Mouse (Mus musculus): ENCODE data around the gene A830031A19Rik. TPM values are rescaled to one million over a fixed set of nuclear protein-coding genes. Genes with fewer than 3 reads are reported as not detected.

Gene A830031A19Rik
- total RNA-seq, 2 experiments from 2014 or later: not detected

DNA sequence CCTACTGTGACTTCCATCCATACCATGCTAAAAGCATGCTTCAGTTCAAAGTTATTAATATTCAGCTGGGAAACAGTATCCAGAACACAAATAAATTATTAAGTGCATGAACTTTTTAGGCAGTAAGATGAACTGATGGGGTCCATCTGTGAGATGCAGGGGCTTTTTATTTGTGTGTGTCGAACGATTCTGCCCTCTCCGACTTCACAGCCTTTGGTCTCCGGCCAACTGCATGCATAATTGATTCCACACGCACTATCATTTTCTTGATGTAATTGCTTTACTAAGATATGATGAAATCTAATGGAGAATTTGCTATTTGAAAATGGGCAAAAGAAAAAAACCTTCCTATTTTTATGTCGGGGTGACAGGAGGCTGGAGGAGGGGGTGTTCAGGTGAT, 22.2 kb upstream of the A830031A19Rik start:
- no peak for ATAC-seq (replicated peaks; ENCODE audit: low FRiP score, low TSS enrichment, poor library complexity, severe bottlenecking)

DNA sequence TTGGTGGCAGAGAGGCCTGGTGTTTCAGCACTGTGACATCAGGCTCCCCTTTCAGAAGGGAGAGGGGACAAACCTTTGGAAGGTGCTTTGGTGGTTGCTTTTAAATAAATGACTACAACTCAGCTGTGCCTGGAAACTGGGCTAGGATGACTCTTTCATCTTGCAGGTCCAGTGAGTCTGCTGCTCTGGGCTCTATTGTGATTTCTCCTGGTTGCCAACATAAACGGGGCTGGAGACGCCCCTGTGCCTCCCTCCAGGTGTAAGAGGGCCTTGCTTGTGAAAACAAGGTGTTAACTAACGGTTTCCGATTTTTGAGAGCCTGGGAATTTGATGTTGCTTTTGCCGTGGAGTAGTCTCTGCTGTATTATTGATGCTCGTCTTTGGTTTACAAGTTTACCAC, 21.6 kb upstream of the A830031A19Rik start:
- ATAC-seq (replicated peaks; ENCODE audit: low FRiP score, low TSS enrichment, poor library complexity, severe bottlenecking): no peak

DNA sequence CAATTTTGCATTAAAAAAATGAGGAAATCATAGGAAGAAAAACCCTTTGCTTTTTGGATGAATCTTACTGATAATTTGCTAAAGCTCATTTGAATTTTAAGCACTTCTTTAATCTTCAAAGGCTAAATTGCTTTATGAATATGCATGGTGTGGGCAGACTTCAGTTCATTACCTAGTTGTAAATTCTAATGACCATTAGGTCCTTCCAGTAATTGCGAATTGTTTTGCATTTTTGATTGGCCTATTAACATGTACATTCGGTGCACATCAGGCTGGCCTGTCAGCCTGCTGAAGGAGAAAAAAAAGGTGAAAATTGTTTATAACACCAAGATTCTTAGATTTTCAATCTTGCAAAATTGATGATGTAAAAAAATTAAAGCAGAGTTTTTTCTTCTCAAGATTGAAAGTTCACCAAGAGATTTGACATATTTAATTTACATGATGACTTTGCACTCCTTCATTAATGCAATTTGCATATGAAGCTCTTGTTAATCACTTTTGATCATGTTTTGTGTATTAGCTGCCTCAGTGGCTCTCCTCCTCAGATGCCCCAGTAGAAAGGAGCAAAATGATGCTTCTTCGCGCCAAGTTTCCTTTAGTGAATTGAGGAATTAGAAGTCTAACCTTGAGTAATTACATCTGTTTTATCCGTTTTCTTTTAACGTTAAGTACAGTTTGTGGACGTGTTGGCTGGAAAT, 21.0 kb upstream of the A830031A19Rik start:
- no peak for ATAC-seq (replicated peaks; ENCODE audit: low FRiP score, low TSS enrichment, poor library complexity, severe bottlenecking)

DNA sequence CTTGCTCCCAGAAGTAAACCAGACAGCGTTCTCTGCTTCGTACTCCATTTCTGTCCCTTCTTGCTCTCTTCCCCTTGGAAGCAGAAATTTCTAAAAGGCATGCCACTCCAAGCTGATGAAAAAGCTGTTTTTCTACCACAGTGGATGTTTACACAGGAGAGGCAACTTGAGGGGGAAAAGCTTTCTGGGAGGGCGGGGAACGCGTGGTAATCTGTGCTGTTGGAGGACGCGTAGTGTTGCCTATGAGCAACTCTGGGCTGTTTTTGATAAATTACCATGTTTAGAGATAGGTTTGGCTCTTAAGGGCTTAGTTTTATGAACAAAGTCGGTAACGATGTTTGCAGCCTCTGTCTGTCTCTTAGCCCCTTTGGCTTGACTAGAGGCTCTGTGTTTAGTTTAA, 20.4 kb upstream of the A830031A19Rik start:
- ATAC-seq (replicated peaks; ENCODE audit: low FRiP score, low TSS enrichment, poor library complexity, severe bottlenecking): 0 out of 2 replicates have a peak, but pooled peaks have one; percentile 23

DNA sequence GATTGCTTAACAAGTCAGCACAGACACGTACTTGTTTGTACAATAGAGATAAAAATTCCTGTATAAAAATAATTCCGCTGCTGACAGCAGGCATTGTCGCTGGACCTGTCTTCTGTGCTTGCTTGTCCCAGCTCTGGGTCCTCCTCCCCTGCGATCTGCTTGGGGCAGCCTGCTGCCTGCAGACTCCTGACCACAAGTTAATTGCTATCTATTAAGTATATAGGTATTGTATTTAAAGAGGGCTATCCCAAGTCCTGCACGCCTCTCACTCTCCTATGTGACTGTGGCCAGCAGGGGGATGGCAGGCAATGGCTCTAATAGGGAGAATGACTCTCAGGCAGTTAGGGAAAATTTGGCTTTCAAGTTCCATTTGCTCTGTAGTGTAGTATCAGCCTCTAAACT, 19.2 kb upstream of the A830031A19Rik start:
- peak; percentile 77 for ATAC-seq (replicated peaks; ENCODE audit: low FRiP score, low TSS enrichment, poor library complexity, severe bottlenecking)

DNA sequence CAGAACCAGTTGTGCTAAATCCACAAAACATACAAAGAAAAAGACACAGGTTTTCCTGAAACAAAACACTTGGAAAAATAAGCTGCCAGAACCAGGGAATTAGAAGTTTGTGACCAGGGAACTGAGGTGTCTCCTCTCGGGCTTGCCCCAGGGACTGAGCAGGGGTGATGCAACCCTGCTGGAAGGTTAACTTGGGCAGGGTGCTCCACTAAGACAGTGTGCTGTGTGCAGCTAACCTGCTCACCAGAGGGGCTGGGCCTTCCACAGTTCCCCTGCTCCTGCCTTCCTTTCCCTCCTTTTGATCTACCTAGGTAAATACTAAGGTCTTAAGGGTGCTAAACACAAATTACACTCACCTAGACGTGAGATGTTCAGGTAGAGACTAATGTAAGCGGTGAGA, 17.8 kb upstream of the A830031A19Rik start:
- no peak for ATAC-seq (replicated peaks; ENCODE audit: low FRiP score, low TSS enrichment, poor library complexity, severe bottlenecking)

DNA sequence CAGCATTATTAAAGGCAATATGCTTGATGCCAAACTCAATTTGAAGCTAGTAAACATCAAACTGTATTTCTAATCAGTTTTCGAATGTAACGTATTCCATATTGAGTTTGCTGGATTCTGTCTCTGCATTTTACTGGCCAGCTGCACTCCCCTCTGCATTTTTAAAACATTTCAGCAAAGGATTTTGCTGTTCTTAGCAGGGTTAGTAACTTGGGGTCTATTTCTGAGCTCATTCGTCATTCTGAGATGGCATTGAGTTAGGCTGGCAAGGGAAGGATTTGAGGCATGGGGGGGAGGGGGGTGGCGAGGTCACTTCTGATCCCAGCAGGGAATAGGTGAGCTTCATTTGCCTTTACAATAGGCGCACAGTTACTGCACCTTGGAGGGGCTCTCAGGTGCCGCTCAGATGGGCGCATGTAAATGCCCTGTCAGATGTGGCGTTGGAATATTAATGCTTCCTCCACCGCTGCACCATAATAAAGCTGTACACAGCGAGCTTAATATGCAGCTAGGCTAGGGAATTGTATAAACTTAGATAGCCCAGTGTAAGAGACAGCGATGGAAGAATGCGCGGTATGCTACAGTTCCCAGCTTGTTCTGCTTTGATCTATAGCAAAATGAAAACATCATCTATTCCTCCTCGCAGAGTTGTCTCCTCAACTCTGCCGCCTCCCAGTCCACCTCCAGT, 16.7 kb upstream of the A830031A19Rik start:
- ATAC-seq (replicated peaks; ENCODE audit: low FRiP score, low TSS enrichment, poor library complexity, severe bottlenecking): no peak

DNA sequence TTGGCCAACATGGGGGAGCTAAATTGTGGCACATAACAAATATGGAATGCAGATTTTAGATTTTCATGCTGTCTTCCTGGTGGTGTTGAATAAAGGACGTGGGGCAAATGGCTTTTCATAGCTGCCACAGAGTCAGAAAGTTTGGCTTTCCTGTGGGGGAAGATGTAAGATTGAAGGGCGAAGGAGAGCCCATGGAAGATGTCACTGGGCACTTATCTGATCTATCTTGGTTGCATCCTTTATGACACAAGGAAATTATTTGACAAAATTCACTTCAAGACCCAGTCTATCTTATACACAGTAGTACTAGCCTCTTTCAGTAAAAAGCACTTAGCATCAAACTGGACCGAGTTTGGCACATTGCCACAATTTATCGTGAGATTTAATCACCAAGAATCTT, 15.6 kb upstream of the A830031A19Rik start:
- ATAC-seq (replicated peaks; ENCODE audit: low FRiP score, low TSS enrichment, poor library complexity, severe bottlenecking): no peak

DNA sequence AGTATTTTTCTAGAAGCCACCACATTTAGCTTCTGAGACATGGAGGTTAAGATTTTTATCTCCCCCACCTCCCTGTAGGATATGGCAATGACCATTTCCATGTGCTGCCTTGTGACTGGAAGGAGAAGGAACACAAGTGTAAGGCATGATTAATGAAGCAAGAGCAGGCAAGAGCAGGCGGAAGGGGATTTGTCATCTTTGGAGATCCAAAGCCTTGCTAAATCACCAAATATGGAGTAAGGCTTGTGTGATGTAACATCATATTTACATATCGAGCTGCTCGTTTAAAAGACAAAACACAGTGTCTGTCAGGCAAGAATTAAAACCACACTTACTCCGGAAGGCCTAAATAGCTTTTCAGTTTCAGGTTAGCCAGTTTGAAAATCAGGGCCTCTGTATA, 12.2 kb upstream of the A830031A19Rik start:
- no peak for ATAC-seq (replicated peaks; ENCODE audit: low FRiP score, low TSS enrichment, poor library complexity, severe bottlenecking)

DNA sequence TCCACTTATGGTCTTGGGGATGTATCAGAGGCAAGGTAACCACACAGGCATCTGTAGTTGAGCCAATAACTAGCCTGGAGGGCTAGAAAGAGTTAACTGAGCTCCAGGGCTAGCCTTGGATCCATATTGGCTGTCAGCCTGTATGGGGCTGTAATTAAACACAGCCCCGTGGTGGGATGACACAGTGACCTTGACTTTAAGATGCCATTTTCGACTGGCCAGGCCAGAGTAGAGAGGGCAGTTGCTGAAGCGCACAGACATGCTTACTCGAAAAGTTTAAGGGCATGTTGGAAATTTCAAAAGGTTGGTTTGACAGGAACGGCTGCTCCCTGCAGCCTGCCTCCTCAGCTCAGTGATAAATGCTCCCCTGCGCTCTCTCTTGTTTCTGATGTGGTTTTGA, 11.1 kb upstream of the A830031A19Rik start:
- 0 out of 2 replicates have a peak, but pooled peaks have one; percentile 23 for ATAC-seq (replicated peaks; ENCODE audit: low FRiP score, low TSS enrichment, poor library complexity, severe bottlenecking)

DNA sequence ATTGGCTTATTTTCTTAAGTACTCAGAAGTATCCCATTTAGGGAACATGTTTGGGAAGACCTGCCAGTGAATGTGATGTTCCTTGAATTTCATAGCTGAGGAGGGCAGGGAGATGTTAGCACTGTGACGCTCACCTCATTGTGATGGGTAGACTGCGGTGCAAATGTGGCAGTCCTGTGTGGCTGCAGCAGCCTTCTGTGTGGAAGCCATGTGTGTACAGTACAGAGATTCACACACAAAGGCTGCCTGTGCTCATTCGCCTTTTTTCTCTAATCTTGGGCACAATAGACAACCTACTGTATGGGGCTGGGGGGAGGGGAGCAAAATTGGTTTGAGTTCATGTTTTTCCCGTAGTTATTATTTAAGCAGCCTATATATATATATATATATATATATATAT, 9.7 kb upstream of the A830031A19Rik start:
- ATAC-seq (replicated peaks; ENCODE audit: low FRiP score, low TSS enrichment, poor library complexity, severe bottlenecking): no peak

DNA sequence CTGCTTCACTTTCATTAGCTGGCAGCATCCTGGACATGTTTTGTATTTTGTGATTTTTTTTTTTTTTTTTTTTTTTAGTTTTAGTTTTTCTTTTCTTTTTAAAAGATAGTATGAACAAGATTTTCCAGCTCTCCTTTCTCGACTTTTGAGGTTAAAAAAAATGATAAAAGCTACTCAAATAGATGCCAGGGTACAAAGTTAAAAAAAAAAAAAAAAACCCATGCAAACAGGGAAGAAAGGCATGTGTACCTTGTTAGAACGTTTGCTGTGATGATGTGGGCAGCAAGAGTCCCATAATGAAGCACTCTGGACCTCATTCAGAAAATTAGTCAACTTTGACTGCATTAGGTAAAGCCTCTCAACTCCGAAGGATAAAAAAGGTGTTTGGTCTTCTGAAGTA, 9.2 kb upstream of the A830031A19Rik start:
- ATAC-seq (replicated peaks; ENCODE audit: low FRiP score, low TSS enrichment, poor library complexity, severe bottlenecking): no peak

DNA sequence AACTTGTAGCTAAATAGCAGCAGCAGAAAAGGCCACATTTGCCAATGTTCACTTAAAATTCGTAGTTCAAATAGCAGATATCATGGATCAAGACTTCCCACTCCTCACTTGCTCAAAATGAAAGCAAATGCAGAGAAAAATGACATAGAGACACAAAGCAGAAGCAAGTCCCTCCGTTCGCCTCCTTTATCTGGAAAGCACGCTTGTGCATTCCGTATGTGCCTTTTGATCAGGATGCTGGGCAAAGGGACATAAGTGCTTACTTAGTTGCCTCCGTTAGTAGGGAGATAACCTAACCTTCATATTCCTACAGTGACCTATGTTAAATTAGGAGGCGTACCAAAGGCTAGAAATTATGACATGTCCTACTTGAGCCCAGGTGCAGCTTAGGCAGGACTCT, 8.6 kb upstream of the A830031A19Rik start:
- 0 out of 2 replicates have a peak, but pooled peaks have one; percentile 7 for ATAC-seq (replicated peaks; ENCODE audit: low FRiP score, low TSS enrichment, poor library complexity, severe bottlenecking)

DNA sequence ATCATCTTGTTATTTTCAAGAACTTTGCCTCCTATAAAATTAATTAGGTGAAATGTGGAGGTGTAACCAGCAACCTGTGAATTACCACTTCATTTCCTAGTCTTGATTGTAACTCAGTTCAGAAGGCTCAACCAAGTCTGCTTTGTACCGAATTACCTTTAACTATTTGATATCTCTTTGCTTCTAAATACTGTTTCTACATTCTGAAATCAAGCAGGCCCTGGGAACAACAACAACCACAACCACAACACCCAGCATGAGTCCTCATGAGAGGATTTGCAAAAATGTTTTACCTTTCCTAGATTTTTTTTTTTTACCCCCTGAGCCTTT, 8.2 kb upstream of the A830031A19Rik start:
- no peak for ATAC-seq (replicated peaks; ENCODE audit: low FRiP score, low TSS enrichment, poor library complexity, severe bottlenecking)

DNA sequence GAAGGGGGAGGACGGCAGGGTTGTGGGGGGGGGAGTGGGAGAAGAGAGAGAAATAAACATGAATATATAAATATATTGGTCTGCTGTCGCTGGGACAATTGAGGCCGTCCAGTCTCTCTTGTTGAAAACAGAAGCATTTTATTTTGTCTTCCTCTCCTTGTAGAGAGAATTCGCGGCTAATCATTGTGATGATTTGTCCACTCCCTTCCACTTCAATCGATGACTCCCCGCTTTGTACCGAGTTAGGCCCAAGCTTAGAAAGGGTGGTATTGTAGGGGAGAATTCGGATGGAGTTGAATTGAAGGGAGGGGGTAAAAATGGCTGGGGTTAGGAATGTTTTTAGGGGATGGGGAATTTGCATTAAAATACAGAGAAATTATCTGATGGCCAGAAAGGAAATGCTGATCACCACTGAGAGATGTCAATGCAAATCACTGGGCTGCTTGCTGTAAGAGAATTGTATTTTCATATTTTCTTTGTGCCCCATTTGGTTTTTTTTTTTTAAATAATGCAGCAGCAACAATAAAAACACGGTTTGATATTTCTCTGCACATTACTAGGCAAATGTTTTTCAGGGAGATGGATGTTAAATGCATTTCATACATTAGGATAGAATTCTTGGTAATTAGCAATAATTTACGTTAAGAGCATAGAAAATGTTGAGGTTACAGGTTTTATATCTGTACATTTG, 7.7 kb upstream of the A830031A19Rik start:
- ATAC-seq (replicated peaks; ENCODE audit: low FRiP score, low TSS enrichment, poor library complexity, severe bottlenecking): no peak

DNA sequence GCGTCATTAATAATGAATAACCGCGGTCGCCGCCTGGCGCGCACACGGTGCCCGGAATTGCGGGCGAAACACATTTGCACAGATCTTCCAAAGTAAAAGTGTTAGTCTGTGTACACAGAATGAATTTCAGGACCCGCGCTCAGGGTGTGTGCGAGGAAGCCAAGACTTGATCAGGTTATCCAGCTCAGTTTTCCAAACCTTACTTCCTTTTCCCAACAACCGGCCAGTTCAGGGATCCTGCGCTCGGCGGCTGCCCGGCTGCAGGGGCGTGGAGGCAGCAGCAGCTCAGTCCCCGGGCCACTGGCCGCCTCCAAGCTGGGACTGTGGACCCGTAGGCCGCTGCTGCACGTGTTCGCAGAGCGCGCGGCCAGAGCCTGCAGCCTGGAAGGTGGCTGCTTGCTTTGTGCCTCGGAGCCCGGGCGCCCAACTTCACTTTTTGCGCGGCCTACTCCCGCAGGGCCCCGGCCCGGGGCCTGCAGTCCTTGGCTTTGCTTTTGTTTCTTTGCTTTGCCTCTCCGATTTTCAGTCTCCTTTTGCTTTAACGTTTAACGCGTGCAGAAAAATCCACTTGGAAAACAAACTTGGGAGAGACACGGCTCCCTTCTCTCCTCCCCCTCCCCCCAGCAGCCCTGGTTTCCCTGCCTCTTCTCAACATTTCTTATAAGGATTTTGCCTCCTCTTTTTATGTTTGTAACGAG, 7.0 kb upstream of the A830031A19Rik start:
- no peak for ATAC-seq (replicated peaks; ENCODE audit: low FRiP score, low TSS enrichment, poor library complexity, severe bottlenecking)

DNA sequence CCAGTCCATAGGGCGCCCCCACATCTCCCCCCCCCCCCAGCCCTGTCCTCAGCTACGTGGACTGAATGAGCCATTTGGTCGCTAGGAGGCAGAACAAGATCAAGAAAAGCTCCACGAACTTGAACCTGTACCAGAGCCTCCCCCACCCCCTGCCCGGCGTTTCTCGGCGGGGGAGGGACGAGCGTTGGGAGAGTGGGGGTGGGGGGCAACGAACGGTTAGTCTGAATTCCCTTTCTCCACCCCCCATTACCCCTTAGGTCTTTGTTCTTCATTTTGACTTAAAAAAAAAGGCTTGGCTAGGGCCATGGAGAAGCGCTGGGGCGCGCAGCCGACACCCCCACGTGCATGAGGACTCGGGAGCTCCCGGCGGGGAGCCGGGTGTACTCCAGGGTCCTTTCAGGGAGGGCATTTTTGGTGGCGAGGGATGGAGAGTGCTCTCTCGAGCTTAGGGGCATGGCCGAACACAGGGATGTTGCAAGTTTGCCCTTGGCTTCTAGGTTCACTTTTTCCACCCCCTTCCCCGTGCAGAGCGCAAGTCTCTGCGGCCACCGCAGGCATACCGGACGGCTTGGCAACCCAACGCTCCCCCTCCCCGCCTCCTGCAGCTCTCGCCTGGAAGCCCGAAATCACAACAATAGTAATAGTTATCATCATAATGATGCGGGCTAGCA, 6.3 kb upstream of the A830031A19Rik start:
- ATAC-seq (replicated peaks; ENCODE audit: low FRiP score, low TSS enrichment, poor library complexity, severe bottlenecking): no peak; the same call in 1 of the 2 replicates

DNA sequence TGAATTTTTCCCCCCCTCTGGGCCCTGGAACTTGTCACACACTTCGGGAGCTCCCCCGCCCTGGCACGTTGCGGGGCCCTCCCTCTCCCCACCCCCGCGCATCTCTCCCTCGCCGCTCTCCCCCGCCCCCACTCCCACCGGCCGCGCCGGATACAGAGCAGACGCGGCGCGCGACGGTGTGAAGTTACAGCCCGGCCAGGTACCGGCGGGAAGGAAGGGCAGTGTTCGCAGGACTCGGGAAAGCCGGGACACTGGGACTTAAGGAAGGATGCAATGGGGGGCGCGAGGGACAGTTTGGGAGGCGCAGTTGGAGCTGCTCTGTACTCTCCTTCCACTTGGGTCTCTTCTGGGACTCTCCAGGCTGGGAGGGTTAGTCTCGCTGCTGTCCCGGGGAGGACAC, 5.7 kb upstream of the A830031A19Rik start:
- ATAC-seq (replicated peaks; ENCODE audit: low FRiP score, low TSS enrichment, poor library complexity, severe bottlenecking): no peak

Measured in megakaryocyte-erythroid progenitor cell, adult 5-6 weeks (primary cell).